Mouse (Mus musculus) heart, postnatal 4 days (tissue): ENCODE data around the gene Zfp941. TPM values are rescaled to one million over a fixed set of nuclear protein-coding genes. Genes with fewer than 3 reads are reported as not detected.
"Not testable (repeated sequence)": the region's sequence is repeated elsewhere in the genome, so short reads cannot be mapped to it uniquely, and the experiment has no call there.

Source experiments
- DNase-seq: peaks from one replicate; pipeline ENCODE4 v3.0.0; 2021
- total RNA-seq, 2 experiments: library from RNA; stranded (reverse); gene quantifications; 2 replicates each; pipeline ENCODE4 v1.2.3; 2021

Gene Zfp941
- total RNA-seq, 2 experiments from 2014 or later, result 0.76 to 0.97 TPM

DNA sequence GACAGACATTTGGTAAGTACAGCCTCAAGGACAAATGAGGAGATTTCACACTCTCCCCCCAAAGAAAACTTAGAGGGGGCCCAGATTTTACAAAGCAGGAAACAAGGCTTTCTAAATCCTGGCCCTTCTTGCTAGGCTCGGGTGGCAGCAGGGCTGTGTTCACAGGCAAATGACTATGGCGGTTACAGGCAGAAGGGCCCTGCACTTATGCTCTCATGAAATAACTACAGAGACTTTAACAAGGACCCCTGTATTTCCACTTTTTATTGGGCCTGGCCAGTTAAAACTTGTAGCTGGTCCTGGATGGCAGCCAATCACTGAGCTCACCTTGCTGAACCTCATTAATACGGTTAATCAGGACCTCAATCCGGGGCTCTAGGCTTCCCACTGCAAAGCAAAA is 41.4 kb downstream of the Zfp941 start:
- DNase-seq, result no peak

DNA sequence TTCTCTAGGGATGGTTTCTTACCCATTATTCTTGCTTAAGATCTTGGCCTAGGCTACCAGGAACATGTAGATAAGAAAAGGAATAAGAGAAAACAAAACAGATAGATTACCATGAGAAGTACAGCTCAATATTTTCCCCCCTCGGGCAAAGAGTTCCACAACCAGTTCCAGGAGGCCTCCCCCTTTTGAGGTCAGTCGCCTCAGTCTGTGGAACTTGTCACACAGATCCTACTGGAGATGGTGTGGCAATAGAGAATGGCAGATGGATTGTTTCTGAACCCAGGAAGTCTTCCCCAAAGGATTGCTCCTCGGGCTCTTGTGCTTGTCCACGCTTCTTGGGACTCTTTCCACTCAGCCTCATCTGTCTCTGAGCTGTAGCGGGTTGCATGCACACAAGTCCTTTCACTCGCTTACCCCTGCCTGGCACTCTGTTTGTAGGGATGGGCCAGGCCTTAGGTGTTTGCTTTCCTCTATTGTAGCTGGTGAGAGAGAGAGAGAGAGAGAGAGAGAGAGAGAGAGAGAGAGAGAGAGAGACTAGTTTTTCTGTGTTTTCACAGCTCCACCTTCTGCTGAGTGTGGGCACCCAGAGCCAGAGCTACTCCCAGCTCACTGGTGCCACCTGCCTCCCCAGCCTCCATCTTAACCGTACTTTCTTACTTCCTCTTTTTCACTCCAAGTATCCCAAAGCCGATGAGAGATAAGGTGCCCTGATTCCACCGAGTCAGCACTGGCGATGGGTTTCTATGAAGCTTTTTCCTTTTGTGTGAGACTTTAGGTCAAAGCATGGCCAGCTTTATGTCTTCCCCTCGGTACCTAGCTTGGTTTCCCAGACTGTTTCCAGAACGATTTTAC is 55.9 kb downstream of the Zfp941 start:
- DNase-seq, result no peak

DNA sequence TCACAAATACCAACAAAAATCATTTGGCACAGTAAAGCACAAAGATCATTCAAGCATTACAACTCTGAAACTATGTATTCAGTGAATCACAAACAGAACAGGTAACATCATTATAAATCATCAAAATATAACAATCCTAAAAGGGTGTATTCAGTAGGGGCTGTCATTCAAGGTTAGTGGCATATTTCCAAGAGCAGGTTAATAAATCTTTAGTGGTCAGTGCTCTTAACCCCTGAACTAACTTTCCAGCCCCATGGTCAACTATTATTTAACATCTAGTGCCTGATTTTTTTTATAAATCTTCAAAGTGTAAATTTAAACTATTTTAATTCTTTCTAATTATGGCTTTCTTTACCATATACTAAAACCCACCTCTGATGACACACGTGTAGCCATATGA is 56.6 kb downstream of the Zfp941 start:
- DNase-seq, result not testable (repeated sequence)

DNA sequence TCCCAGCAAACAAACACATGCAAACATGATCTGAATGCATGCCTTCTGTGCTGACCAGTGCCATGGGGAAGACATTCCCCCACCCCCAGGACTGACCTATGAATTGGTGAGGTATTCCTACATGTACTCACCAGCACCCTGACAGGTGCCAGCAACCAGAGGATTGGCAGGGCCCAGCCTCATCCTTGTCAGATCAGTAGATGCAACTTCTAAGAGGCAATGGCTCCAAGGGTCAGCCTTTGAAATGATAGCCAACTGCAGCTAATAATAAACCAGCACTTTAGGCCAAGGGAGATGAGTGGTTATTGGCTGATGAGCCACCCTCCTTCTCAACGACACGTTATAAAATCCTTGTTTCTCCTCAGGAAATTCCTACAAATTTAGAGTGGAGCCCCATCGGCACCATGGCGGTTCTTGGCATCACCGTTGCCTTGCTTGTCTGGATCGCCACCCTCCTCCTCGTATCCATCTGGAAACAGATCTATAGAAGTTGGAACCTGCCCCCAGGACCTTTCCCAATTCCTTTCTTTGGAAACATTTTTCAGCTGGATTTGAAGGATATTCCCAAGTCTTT is 58.4 kb downstream of the Zfp941 start, which contains the start of gene Cyp2e1:
Cyp2e1 (plus strand) TSS at position 293 of the 574 bp plus-strand sequence.
- DNase-seq, result no peak

DNA sequence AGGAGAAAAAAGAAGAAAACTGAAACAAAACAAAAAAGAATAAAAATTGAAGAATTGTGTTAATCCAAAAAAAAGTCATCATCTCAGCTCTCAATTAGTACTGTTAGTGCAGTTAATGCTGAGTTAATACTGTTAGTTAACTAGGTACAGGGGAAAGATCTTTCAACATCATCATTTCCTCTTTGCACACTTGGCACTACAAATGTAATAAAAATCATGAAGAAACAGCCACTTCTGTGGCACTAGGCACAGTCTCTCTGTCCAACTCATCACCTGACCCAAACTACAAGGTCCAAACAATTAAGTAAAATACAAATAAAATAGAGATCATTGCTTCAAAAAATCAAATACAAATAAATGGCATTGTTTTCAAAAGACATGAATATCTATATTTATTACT is 61.3 kb downstream of the Zfp941 start:
- no peak for DNase-seq

Other genes starting within 250 kb of the Zfp941 start
- gene Olfr46, start 220.9 kb downstream of the Zfp941 start, total RNA-seq, result not detected
- not detected for gene Olfr61, start 193.2 kb downstream of the Zfp941 start, total RNA-seq
- gene Olfr53, start 175.7 kb downstream of the Zfp941 start, total RNA-seq, result not detected
- gene Olfr539, start 162.2 kb downstream of the Zfp941 start, total RNA-seq, result not detected
- gene Olfr45, start 140.2 kb downstream of the Zfp941 start, total RNA-seq, result not detected
- gene Olfr541, start 124.9 kb downstream of the Zfp941 start, total RNA-seq, result not detected
- gene Cyp2e1, start 58.4 kb downstream of the Zfp941 start, total RNA-seq, result under 1 TPM in 1 of 2 experiments, not detected in 1; 0.24 TPM
- gene Syce1, start 34.3 kb downstream of the Zfp941 start, total RNA-seq, result under 1 TPM; 0.18 to 0.24 TPM
- gene Urah, start 12.8 kb upstream of the Zfp941 start, total RNA-seq, result not detected
- gene Scgb1c1, start 23.4 kb upstream of the Zfp941 start, total RNA-seq, result 10 to 100 TPM in 1 of 2 experiments, 1 to 10 TPM in 1; 9.7 to 10.6 TPM
- not detected for gene Odf3, start 25.6 kb upstream of the Zfp941 start, total RNA-seq
- under 1 TPM in 1 of 2 experiments, not detected in 1; 0.29 TPM for gene Gm45785, start 34.2 kb upstream of the Zfp941 start, total RNA-seq
- gene Ric8a, start 34.8 kb upstream of the Zfp941 start, total RNA-seq, result 10 to 100 TPM; 25.2 to 32.3 TPM
- 10 to 100 TPM; 13.5 to 15.9 TPM for gene Bet1l, start 35.4 kb upstream of the Zfp941 start, total RNA-seq
- 100 to 1,000 TPM; 119 to 120 TPM for gene Psmd13, start 59.8 kb upstream of the Zfp941 start, total RNA-seq
- 10 to 100 TPM; 45.1 to 49.1 TPM for gene Sirt3, start 60.1 kb upstream of the Zfp941 start, total RNA-seq
- 1,000 to 10,000 TPM; 1,034 to 1,156 TPM for gene Cox8b, start 78.3 kb upstream of the Zfp941 start, total RNA-seq
- not detected for gene Nlrp6, start 98.7 kb upstream of the Zfp941 start, total RNA-seq
- gene Pgghg, start 119.2 kb upstream of the Zfp941 start, total RNA-seq, result 1 to 10 TPM; 8.4 to 8.7 TPM
- 1 to 10 TPM in 1 of 2 experiments, under 1 TPM in 1; 0.72 to 1.4 TPM for gene Ifitm5, start 128.1 kb upstream of the Zfp941 start, total RNA-seq
- not detected for gene Gm45717, start 133.8 kb upstream of the Zfp941 start, total RNA-seq
- gene Ifitm2, start 133.8 kb upstream of the Zfp941 start, total RNA-seq, result 100 to 1,000 TPM; 178 to 182 TPM
- 1 to 10 TPM; 2.6 to 3.0 TPM for gene Ifitm1, start 145.0 kb upstream of the Zfp941 start, total RNA-seq
- gene Ifitm3, start 188.6 kb upstream of the Zfp941 start, total RNA-seq, result 10 to 100 TPM; 79.3 to 83.8 TPM
- under 1 TPM in 1 of 2 experiments, not detected in 1; 0.56 TPM for gene Ifitm6, start 195.7 kb upstream of the Zfp941 start, total RNA-seq
- gene Gm17387, start 207.0 kb upstream of the Zfp941 start, total RNA-seq, result not detected
- gene B4galnt4, start 238.9 kb upstream of the Zfp941 start, total RNA-seq, result under 1 TPM; 0.26 to 0.54 TPM